Mouse (Mus musculus) cerebellum, adult (tissue): ENCODE data around the gene Dnajc27.

Experiments used
- ATAC-seq: cut with Nextera tagmentation; 2 replicates; pipeline ENCODE4 v1.9.2; 2017; ENCODE audit warnings: mild to moderate bottlenecking, moderate library complexity, mixed read lengths; ENCODE audit not compliant: insufficient number of reproducible peaks, low FRiP score, low TSS enrichment

Gene Dnajc27

GRCm38 (mm10) chr12:4078069-4078468 lies 4.3 kb upstream of the Dnajc27 start:
- ATAC-seq, result no peak

- ATAC-seq, result no peak
Measured at GRCm38 (mm10) chr12:4080311-4080710, 2.1 kb upstream of the Dnajc27 start.

GRCm38 (mm10) chr12:4083441-4083840 lies 1.1 kb downstream of the Dnajc27 start:
- no peak for ATAC-seq

- ATAC-seq, result peak; percentile 75
Measured at GRCm38 (mm10) chr12:4107383-4107782, 25.0 kb downstream of the Dnajc27 start.

GRCm38 (mm10) chr12:4116132-4116531 lies 33.7 kb downstream of the Dnajc27 start:
- no peak for ATAC-seq

- ATAC-seq, result no peak
Measured at GRCm38 (mm10) chr12:4117136-4117535, 34.8 kb downstream of the Dnajc27 start.

- no peak for ATAC-seq
Measured at GRCm38 (mm10) chr12:4117579-4117978, 35.2 kb downstream of the Dnajc27 start.

- no peak for ATAC-seq
Measured at GRCm38 (mm10) chr12:4127346-4127745, 45.0 kb downstream of the Dnajc27 start.

GRCm38 (mm10) chr12:4132941-4133846 lies 50.8 kb downstream of the Dnajc27 start, which contains the start of gene Adcy3:
Adcy3 (plus strand) TSS chr12:4133103.
- peak; percentile 64 for ATAC-seq

- no peak for ATAC-seq
Measured at GRCm38 (mm10) chr12:4133847-4134212, 51.4 kb downstream of the Dnajc27 start.

GRCm38 (mm10) chr12:4143179-4143578 lies 60.8 kb downstream of the Dnajc27 start:
- no peak for ATAC-seq

- no peak for ATAC-seq
Measured at GRCm38 (mm10) chr12:4150936-4151335, 68.6 kb downstream of the Dnajc27 start.

- no peak for ATAC-seq
Measured at GRCm38 (mm10) chr12:4151969-4152368, 69.6 kb downstream of the Dnajc27 start.

GRCm38 (mm10) chr12:4157466-4157865 lies 75.1 kb downstream of the Dnajc27 start:
- ATAC-seq, result peak; percentile 92

GRCm38 (mm10) chr12:4158179-4158578 lies 75.8 kb downstream of the Dnajc27 start:
- ATAC-seq, result no peak

GRCm38 (mm10) chr12:4158868-4159632 lies 76.7 kb downstream of the Dnajc27 start:
- no peak for ATAC-seq
